Mouse (Mus musculus): Measurements from ENCODE around the gene St6gal1. TPM values are rescaled to one million over a fixed set of nuclear protein-coding genes. Genes with fewer than 3 reads are reported as not detected.

St6gal1 gene
- polyA plus RNA-seq, 1 experiment from 2014 or later = 21.1 TPM

GRCm38 (mm10) chr16:23254062-23254461 is 29.5 kb downstream of the St6gal1 start:
- Histone ChIP-seq H3K9me3 (replicated peaks) (no peaks in the 10 kb centered on the region), H3K27me3 (replicated peaks) (no peaks in the 10 kb centered on the region), H3K27ac (replicated peaks) (no peak overlapping the region), H3K36me3 (no peaks in the 10 kb centered on the region), H3K4me2 (no peak overlapping the region), H3K4me1 (peaks cover 30% of the 10 kb centered on the region), H3K9ac (replicated peaks) (no peak overlapping the region), H3K4me3 (replicated peaks) (no peak overlapping the region)
- no peak for ATAC-seq (ENCODE audit: low FRiP score)
- WGBS = 48% methylated on average over 1 of the region's 1 CpGs

- Histone ChIP-seq H3K27me3 (replicated peaks) (no peaks in the 10 kb centered on the region), H3K27ac (replicated peaks) (no peak overlapping the region), H3K4me1 (peaks cover 19% of the 10 kb centered on the region; the same call in 1 of the 2 replicates), H3K4me2 (no peak overlapping the region), H3K9me3 (replicated peaks) (no peaks in the 10 kb centered on the region), H3K36me3 (no peaks in the 10 kb centered on the region), H3K4me3 (replicated peaks) (no peak overlapping the region), H3K9ac (replicated peaks) (no peak overlapping the region)
- WGBS = 59% methylated on average over 7 of the region's 7 CpGs
- peak; percentile 32; the same call in 1 of the 2 replicates for ATAC-seq (ENCODE audit: low FRiP score)
These were observed 32.1 kb downstream of the St6gal1 start for GRCm38 (mm10) chr16:23256638-23257037.

GRCm38 (mm10) chr16:23258429-23258822 is 33.9 kb downstream of the St6gal1 start:
- 15% methylated on average over 7 of the region's 7 CpGs for WGBS
- no peaks in the 10 kb centered on the region for H3K36me3 ChIP-seq
- H3K9ac ChIP-seq (replicated peaks) = no peak overlapping the region
- H3K4me3 ChIP-seq (replicated peaks) = no peak overlapping the region
- no peak overlapping the region for H3K27ac ChIP-seq (replicated peaks)
- H3K9me3 ChIP-seq (replicated peaks) = no peaks in the 10 kb centered on the region
- H3K27me3 ChIP-seq (replicated peaks) = no peaks in the 10 kb centered on the region
- peaks cover 18% of the 10 kb centered on the region; the same call in 1 of the 2 replicates for H3K4me1 ChIP-seq
- no peak for ATAC-seq (ENCODE audit: low FRiP score)
- no peak overlapping the region for H3K4me2 ChIP-seq

- no peaks in the 10 kb centered on the region for H3K27me3 ChIP-seq (replicated peaks)
- ATAC-seq (ENCODE audit: low FRiP score) = no peak
- no peak overlapping the region for H3K4me3 ChIP-seq (replicated peaks)
- H3K9me3 ChIP-seq (replicated peaks) = no peaks in the 10 kb centered on the region
- no peak overlapping the region for H3K27ac ChIP-seq (replicated peaks)
- H3K9ac ChIP-seq (replicated peaks) = no peak overlapping the region
- WGBS = 8% methylated on average over 4 of the region's 4 CpGs
- H3K4me2 ChIP-seq = no peak overlapping the region
- H3K4me1 ChIP-seq = peaks cover 15% of the 10 kb centered on the region; the same call in 1 of the 2 replicates
- peaks cover 2% of the 10 kb centered on the region; the same call in 1 of the 2 replicates for H3K36me3 ChIP-seq
These were observed 34.4 kb downstream of the St6gal1 start for GRCm38 (mm10) chr16:23258823-23259457.

GRCm38 (mm10) chr16:23259580-23259979 is 35.0 kb downstream of the St6gal1 start:
- Histone ChIP-seq H3K27me3 (replicated peaks) (no peaks in the 10 kb centered on the region), H3K9ac (replicated peaks) (no peak overlapping the region), H3K4me3 (replicated peaks) (no peak overlapping the region), H3K9me3 (replicated peaks) (no peaks in the 10 kb centered on the region), H3K27ac (replicated peaks) (no peak overlapping the region), H3K4me1 (peaks cover 15% of the 10 kb centered on the region; the same call in 1 of the 2 replicates), H3K36me3 (peaks cover 7% of the 10 kb centered on the region; the same call in 1 of the 2 replicates), H3K4me2 (no peak overlapping the region)
- WGBS = 51% methylated on average over 3 of the region's 3 CpGs
- ATAC-seq (ENCODE audit: low FRiP score) = no peak

- ATAC-seq (ENCODE audit: low FRiP score) = no peak
- Histone ChIP-seq H3K9ac (replicated peaks) (no peak overlapping the region), H3K27me3 (replicated peaks) (no peaks in the 10 kb centered on the region), H3K9me3 (replicated peaks) (no peaks in the 10 kb centered on the region), H3K4me3 (replicated peaks) (no peak overlapping the region), H3K4me2 (no peak overlapping the region), H3K36me3 (peaks cover 7% of the 10 kb centered on the region; the same call in 1 of the 2 replicates), H3K4me1 (peaks cover 11% of the 10 kb centered on the region; the same call in 1 of the 2 replicates), H3K27ac (replicated peaks) (no peak overlapping the region)
- WGBS = 23% methylated on average over 2 of the region's 10 CpGs
These were observed 37.7 kb downstream of the St6gal1 start for GRCm38 (mm10) chr16:23262131-23262768.

GRCm38 (mm10) chr16:23262846-23263245 is 38.3 kb downstream of the St6gal1 start:
- no peak overlapping the region for H3K4me3 ChIP-seq (replicated peaks)
- ATAC-seq (ENCODE audit: low FRiP score) = no peak
- H3K4me2 ChIP-seq = no peak overlapping the region
- H3K27me3 ChIP-seq (replicated peaks) = no peaks in the 10 kb centered on the region
- peaks cover 7% of the 10 kb centered on the region; the same call in 1 of the 2 replicates for H3K36me3 ChIP-seq
- H3K9ac ChIP-seq (replicated peaks) = no peak overlapping the region
- H3K9me3 ChIP-seq (replicated peaks) = no peaks in the 10 kb centered on the region
- peaks cover 11% of the 10 kb centered on the region; the same call in 1 of the 2 replicates for H3K4me1 ChIP-seq
- 45% methylated on average over 5 of the region's 5 CpGs for WGBS
- H3K27ac ChIP-seq (replicated peaks) = no peak overlapping the region

- ATAC-seq (ENCODE audit: low FRiP score) = no peak
- H3K27ac ChIP-seq (replicated peaks) = no peak overlapping the region
- H3K9me3 ChIP-seq (replicated peaks) = no peaks in the 10 kb centered on the region
- H3K27me3 ChIP-seq (replicated peaks) = no peaks in the 10 kb centered on the region
- H3K36me3 ChIP-seq = peaks cover 7% of the 10 kb centered on the region; the same call in 1 of the 2 replicates
- WGBS = 84% methylated on average over 12 of the region's 12 CpGs
- no peak overlapping the region for H3K9ac ChIP-seq (replicated peaks)
- no peak overlapping the region for H3K4me2 ChIP-seq
- H3K4me1 ChIP-seq = peaks cover 9% of the 10 kb centered on the region
- no peak overlapping the region for H3K4me3 ChIP-seq (replicated peaks)
These were observed 40.5 kb downstream of the St6gal1 start for GRCm38 (mm10) chr16:23264999-23265398.

- H3K27me3 ChIP-seq (replicated peaks) = no peaks in the 10 kb centered on the region
- peaks cover 13% of the 10 kb centered on the region for H3K4me1 ChIP-seq
- no peak overlapping the region for H3K9ac ChIP-seq (replicated peaks)
- peaks cover 7% of the 10 kb centered on the region; the same call in 1 of the 2 replicates for H3K36me3 ChIP-seq
- WGBS = 58% methylated on average over 6 of the region's 6 CpGs
- H3K4me2 ChIP-seq = no peak overlapping the region
- no peak for ATAC-seq (ENCODE audit: low FRiP score)
- H3K4me3 ChIP-seq (replicated peaks) = no peak overlapping the region
- H3K9me3 ChIP-seq (replicated peaks) = no peaks in the 10 kb centered on the region
- H3K27ac ChIP-seq (replicated peaks) = no peak overlapping the region
These were observed 40.9 kb downstream of the St6gal1 start for GRCm38 (mm10) chr16:23265481-23265880.

- 93% methylated on average over 11 of the region's 11 CpGs for WGBS
- H3K4me1 ChIP-seq = peaks cover 21% of the 10 kb centered on the region
- peaks cover 7% of the 10 kb centered on the region; the same call in 1 of the 2 replicates for H3K36me3 ChIP-seq
- no peak overlapping the region for H3K27ac ChIP-seq (replicated peaks)
- ATAC-seq (ENCODE audit: low FRiP score) = no peak
- H3K9ac ChIP-seq (replicated peaks) = no peak overlapping the region
- H3K9me3 ChIP-seq (replicated peaks) = no peaks in the 10 kb centered on the region
- no peak overlapping the region for H3K4me2 ChIP-seq
- no peak overlapping the region for H3K4me3 ChIP-seq (replicated peaks)
- no peaks in the 10 kb centered on the region for H3K27me3 ChIP-seq (replicated peaks)
These were observed 41.8 kb downstream of the St6gal1 start for GRCm38 (mm10) chr16:23266293-23266692.

- Histone ChIP-seq H3K27me3 (replicated peaks) (no peaks in the 10 kb centered on the region), H3K4me1 (peaks cover 23% of the 10 kb centered on the region), H3K4me2 (no peak overlapping the region), H3K9ac (replicated peaks) (no peak overlapping the region), H3K4me3 (replicated peaks) (no peak overlapping the region), H3K36me3 (peaks cover 7% of the 10 kb centered on the region; the same call in 1 of the 2 replicates), H3K9me3 (replicated peaks) (no peaks in the 10 kb centered on the region), H3K27ac (replicated peaks) (no peak overlapping the region)
- ATAC-seq (ENCODE audit: low FRiP score) = no peak
- WGBS = 82% methylated on average over 4 of the region's 4 CpGs
These were observed 42.4 kb downstream of the St6gal1 start for GRCm38 (mm10) chr16:23266896-23267295.

- 87% methylated on average over 7 of the region's 7 CpGs for whole genome bisulfite sequencing
- no peak for ATAC-seq (ENCODE audit: low FRiP score)
- Histone ChIP-seq H3K9ac (replicated peaks) (no peak overlapping the region), H3K9me3 (replicated peaks) (no peaks in the 10 kb centered on the region), H3K27me3 (replicated peaks) (no peaks in the 10 kb centered on the region), H3K27ac (replicated peaks) (no peak overlapping the region), H3K36me3 (peaks cover 7% of the 10 kb centered on the region; the same call in 1 of the 2 replicates), H3K4me2 (no peak overlapping the region), H3K4me3 (replicated peaks) (no peak overlapping the region), H3K4me1 (peaks cover 20% of the 10 kb centered on the region)
These were observed 43.7 kb downstream of the St6gal1 start for GRCm38 (mm10) chr16:23268231-23268630.
